In the genomic region with DNA sequence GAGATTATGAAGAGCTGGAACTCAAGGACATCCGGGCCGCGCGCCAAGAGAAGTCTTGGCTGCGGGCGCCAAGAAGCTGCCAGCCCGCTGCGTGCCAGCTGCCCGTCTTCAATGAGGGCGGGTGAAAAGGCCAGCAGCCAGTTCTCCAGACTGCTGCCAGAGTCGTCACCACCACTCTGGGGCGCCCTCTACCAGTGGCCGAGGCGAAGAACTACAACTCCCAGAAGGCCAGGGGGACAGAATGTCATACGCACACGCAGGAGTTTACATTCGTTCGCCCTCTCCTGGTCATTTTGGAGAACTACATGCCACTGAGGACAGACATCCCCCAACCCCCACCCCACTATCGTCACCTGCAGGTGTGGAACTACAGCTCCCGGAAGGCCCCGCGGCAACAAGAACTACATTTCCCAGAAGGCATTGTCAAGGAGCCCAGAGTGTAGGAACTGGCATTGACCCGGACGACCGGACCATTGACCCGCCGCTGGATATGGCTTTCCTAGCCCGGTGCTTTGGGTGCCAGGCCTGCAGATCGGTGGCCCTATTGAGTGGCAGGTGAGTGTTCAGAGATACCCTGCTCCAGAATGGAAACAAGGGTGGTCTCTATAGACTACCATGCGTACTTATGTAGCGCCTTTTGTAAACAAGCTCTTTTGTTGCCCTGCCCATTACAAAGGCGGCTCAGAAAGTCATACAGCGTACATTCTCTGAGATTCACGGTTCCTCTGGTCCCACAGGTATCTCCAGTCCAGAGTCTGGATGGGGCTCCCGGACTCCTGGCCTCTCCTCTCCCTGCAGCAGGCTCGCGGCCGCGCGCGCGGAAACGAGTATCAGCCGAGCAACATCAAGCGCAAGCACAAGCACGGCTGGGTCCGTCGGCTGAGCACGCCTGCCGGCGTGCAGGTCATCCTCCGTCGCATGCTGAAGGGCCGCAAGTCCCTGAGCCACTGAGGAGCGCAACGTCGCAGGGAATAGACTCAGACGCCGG, we compare ENCODE assay signal across 7 mouse cellular contexts. TPM values are rescaled to one million over a fixed set of nuclear protein-coding genes. Genes with fewer than 3 reads are reported as not detected.
DNase-seq lines count a peak whose midpoint lies in the region; ATAC-seq lines count a peak whose summit lies in the region.

A gene (plus strand): TSS at position 447 of the 988 bp plus-strand sequence.

- no peaks in the 10 kb centered on the region for H3K9me3 ChIP-seq in intestine, embryonic 15.5 days
- H3K9me3 ChIP-seq in midbrain, embryonic 10.5 days (replicated peaks) = no peaks in the 10 kb centered on the region

- H3K9ac ChIP-seq in intestine, embryonic 15.5 days = peak within 1 kb of the TSS; percentile 80

- peak within 1 kb of the TSS; percentile 88 for H3K4me3 ChIP-seq in intestine, embryonic 15.5 days (replicated peaks)
- H3K4me3 ChIP-seq in midbrain, embryonic 10.5 days = peak within 1 kb of the TSS; percentile 91

- no peaks in the 10 kb centered on the region for H3K27me3 ChIP-seq in intestine, embryonic 15.5 days (replicated peaks)
- peaks cover 20% of the 10 kb centered on the region for H3K27me3 ChIP-seq in midbrain, embryonic 10.5 days (ENCODE audit: low read depth, poor library complexity, severe bottlenecking)

- ATAC-seq in intestine, embryonic 15.5 days = peak; percentile 87

- WGBS in intestine, embryonic 15.5 days = under 1% methylated on average over 59 of the region's 59 CpGs
- WGBS in midbrain, embryonic 10.5 days = under 1% methylated on average over 59 of the region's 59 CpGs

- H3K36me3 ChIP-seq in intestine, embryonic 15.5 days = peaks cover 9% of the 10 kb centered on the region
- H3K36me3 ChIP-seq in midbrain, embryonic 10.5 days = peaks cover 28% of the 10 kb centered on the region

- intact Hi-C loops in gastrocnemius, postnatal 36 days (cut with DNase I) = no loop called here
- intact Hi-C loops in left cerebral cortex, postnatal 25 days (cut with DNase I) = loop anchor here (2.0 to 5.0 kb wide), 3 partner anchors 78 to 568 kb away; a partner anchor contains a TSS

- peak; percentile 100 for DNase-seq in adrenal gland, adult 2 months
- peak; percentile 99 for DNase-seq in embryo, embryonic 11.5 days (ENCODE audit: low read depth, low spot score)
- DNase-seq in gastrocnemius, postnatal 36 days = peak; percentile 95 to 97
- DNase-seq in left cerebral cortex, postnatal 25 days (ENCODE audit: low spot score in 2 of 2) = peak; percentile 99 to 100
- DNase-seq in midbrain, embryonic 10.5 days (ENCODE audit: low spot score) = peak; percentile 98
- peak; percentile 95 for DNase-seq in right cerebral cortex, postnatal 4 days

- peak within 1 kb of the TSS; percentile 86 for H3K4me2 ChIP-seq in intestine, embryonic 15.5 days (replicated peaks)

- H3K27ac ChIP-seq in intestine, embryonic 15.5 days = peak within 1 kb of the TSS; percentile 90
- H3K27ac ChIP-seq in midbrain, embryonic 10.5 days (replicated peaks) = peak within 1 kb of the TSS; percentile 91

- peaks cover 26% of the 10 kb centered on the region for H3K4me1 ChIP-seq in intestine, embryonic 15.5 days (replicated peaks)
- H3K4me1 ChIP-seq in midbrain, embryonic 10.5 days = peaks cover 53% of the 10 kb centered on the region

RNA-seq across cellular contexts. Expression of the gene that starts here (rescaled TPM):
- 100 to 1,000 TPM; 130 to 133 TPM for total RNA-seq in adrenal gland, adult 2 months (2021)
- 230 and 261 TPM in 2 replicates for polyA plus RNA-seq in adrenal gland, adult 2 months (2012; rRNA removed)
- total RNA-seq in gastrocnemius, postnatal 36 days (2021) = 10 to 100 TPM; 66.7 to 67.1 TPM
- polyA plus RNA-seq in intestine, embryonic 15.5 days (2015; fragmentation: Nextera tagmentation; extraction: Ambion mirVana) = 199 and 214 TPM in 2 replicates
- total RNA-seq in left cerebral cortex, postnatal 25 days (2021) = 10 to 100 TPM; 59.7 to 60.8 TPM
- polyA plus RNA-seq in midbrain, embryonic 10.5 days (2016; fragmentation: Nextera tagmentation; extraction: Ambion mirVana) = 230 and 238 TPM in 2 replicates

Comparison
In these comparisons a context has a peak if more than half of its experiments do, and no peak if none do; other contexts are left out.
1. Peak in every context shown above with its lines: DNase-seq, ATAC-seq, H3K4me3 ChIP-seq and H3K27ac ChIP-seq.